Mouse (Mus musculus): ENCODE measurements at regions not wholly inside any gene's neighbourhood (a gene's known extent, or its start where the extent isn't known, plus 50 kb on each side); places are given as distances from the start of the nearest gene placed in this dataset.

DNA sequence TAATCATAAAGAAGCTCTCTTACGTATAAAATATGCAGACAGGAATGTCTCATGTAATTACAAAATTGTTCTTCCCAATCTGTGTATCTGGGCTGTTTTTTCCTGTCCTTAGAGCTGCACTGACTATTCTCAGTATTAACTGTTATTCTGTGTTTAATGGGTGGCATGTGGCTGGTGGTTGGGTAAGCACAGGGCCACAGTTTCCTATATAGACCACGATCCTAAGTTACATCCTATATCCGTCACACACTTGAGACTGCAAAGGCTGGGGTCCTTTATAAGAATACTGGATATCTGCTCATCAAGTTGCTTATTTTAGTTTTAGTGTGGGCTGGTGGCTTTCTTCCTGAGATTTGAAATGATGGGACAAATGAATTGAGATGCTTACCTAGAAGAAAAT, 159.0 kb downstream of the Sox4 start:
- DNase-seq (ENCODE audit: low spot score), result no peak

DNA sequence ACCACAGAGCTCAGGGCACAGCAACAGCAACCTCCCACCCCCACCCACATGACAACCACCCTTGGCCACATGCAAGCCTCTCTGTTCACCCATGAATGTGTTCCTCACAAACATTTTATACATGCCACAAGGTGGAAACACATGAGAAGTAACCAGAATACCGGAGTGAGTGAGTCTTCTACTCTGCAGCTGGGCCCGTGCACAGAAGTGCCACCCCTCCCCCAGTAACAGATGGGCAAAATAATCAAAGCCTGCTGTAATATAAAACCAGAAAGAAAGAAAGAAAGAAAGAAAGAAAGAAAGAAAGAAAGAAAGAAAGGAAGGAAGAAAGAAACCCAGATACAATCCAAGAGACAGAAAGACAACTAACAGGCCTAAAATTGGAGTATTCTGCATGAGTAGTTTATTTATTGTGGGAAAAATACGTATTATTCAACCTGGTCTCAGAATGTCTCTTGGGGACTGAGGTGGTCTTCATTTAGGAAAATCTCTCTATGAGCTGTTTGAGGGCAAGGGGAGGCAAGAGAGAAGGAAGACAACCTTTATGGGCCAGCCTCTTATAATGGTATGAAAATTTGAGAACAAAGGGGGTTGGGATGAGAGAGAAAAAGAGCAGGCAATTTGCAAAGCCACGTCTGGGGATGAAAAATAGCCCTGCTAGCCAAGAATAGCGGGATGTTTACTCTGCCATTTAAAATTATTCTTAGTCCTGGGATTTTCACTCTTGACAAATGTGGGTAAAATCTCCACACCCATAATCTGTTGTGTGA, 160.2 kb downstream of the Sox4 start:
- no peak for DNase-seq (ENCODE audit: low spot score)

DNA sequence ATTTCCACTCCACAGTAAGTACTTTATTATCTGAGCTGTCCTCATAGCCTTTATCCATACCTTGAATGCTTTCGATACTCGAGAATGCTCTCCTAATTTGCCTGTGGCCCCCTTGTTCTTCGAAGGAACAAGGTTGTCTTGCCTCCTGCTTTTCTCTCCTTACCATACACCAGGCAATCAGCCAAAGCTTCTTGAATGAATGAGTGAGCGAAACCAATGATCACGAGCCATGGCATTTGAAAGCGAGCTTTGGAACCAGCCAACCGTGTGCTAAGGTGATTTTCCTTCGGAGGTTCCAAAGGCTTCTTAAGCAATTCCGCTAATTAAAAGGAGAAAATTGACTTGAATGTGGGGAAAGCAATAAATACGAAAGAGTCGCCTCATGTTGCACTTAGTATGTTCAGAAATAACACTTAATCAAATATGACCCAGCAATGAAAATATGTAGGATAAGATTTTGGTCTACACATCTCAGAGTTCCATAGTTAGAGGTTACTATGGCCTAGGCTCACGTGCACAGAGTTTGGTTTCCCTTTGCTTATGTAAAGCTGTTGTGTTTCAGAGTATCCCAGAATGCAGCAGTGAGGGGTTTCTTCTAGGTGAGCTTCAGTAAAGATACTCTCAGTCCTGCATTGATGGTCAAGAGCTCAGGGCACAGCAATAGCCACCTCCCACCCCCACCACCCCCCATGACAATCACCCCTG, 160.9 kb downstream of the Sox4 start:
- DNase-seq (ENCODE audit: low spot score), result no peak

DNA sequence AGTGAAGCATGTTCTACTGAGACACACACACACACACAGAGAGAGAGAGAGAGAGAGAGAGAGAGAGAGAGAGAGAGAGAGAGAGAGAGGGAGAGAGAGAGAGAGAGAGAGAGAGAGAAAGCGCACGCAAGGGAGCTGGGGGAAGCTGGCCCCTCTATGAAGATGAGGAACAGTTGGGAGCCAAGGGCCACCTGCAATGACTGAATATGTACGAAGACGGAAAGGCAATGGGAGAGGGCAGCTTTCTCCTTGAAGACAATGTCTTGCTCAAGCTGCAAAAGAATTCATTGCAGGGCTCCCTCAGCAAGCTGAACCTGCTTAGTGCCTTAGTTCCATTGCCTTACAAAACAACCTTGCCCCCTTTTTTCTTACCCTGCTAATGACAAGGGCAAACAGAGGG, 163.1 kb downstream of the Sox4 start:
- no peak for DNase-seq (ENCODE audit: low spot score)

DNA sequence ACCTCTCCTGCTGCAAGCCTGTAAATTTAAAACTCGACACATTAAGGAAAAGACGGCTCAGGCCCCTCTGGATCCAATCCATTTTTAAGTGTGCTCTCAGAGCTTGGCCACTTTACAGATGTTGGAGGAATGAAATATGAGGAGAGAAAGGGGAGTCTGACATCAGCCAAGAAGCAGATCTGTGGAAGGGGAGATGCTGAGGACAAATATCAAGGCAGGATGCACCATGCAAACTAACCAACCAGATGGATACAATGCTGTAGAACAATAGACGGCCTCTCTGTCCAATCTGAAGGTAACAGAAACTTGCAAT, 166.2 kb downstream of the Sox4 start:
- no peak for DNase-seq (ENCODE audit: low spot score)

DNA sequence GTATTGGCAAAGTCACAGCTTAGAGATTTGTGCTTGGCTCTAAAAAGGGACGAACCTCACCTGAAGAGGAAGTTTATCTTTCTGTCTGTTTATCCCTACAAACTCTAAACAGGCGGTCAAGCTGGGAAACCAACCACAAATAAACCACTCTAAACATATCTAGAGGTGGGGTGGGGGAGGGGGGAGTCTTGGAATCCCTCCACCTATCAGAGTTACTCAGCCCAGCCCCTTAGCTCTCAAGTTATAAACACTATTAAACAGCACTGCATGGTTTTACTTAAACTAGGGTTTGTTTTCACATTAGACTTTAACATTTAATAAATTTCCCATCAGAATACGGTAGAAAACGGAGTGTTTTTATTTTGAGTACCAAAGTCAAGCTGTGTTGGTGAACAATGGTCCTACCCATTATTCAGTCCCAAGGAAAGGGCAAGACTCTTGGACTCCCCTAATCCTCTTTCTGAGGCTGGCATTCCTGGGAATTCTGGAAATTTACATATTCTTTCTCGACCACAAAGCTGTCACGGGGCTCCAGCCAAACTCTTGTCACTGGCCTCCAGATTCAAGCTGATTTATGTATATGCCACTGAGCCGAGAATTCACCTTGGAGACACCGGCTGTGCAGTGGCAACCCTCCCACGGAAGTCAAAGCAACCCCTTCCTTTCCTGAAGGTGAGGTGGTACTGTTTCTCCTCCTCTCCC, 166.7 kb downstream of the Sox4 start:
- DNase-seq (ENCODE audit: low spot score), result no peak

DNA sequence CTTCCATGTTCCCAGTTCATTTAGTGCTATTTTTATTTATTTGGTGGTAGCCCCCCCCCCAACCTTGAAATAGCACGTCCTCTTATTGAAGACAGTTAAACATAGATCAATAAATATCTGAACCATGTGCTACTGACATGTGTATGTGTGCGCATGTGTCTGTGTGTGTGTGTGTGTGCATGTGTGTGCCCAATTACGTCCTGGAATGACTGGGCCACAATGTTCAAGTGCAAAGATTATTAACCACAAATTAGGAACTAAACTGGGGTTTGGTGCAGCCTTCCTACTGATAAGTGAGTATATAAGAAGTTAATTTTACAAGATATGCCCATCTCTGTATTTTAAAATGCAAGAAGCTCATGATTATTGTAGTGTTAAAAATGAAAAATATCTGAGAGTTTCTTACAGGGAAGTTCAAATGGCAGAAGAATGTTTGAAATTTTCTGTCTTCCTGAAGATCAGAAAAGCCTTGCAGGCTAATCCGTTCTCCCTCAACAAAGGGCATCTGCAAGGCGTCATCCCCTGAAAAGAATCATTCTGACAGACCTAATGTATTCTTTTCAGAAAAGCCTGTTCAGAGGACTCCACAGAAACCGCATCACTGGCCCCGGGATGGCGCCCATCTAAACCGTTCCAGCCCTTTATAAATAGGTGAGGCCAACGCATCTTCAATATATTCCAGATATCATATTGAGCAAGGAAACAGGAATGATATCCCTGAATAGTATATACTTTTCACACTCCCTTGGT, 170.8 kb downstream of the Sox4 start:
- no peak for DNase-seq (ENCODE audit: low spot score)

DNA sequence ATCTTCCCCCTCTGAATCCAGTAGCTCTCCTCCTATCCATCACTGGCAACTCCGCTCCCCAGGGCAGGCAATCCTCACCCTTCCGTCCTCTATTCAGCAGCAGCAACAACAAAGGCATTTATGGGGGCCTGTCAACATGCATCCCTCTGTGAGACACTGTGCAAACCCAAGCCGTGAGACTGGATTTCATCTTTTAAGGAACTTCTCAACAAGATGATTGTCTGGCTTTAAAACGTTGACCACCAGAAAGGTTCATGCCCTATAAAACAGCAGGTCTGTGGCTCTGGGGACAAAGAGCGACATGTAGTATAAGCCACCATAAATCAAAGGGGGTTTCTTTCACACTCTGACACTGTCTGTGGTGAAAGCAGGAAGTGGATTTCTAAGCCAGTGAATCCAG, 171.4 kb downstream of the Sox4 start:
- no peak for DNase-seq (ENCODE audit: low spot score)

DNA sequence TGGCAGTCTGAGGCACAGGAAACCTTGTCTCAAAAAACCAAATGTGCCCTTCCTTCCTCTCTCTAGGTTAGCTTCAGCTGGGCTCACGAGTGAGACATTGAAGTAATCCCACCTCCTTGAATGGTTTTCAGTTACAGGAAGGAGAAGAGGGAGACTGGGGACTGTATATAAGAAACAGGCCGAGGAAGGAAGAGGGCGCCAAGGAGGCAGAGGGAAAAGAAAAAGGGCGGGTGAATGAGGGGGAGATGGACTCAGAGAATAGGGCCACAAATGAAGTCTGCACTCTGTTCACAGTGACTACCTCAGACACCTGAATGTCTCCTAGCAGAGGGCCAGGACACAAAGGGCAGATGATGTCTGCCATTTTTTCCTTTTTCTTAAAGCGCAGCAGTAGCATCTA, 171.9 kb downstream of the Sox4 start:
- no peak for DNase-seq (ENCODE audit: low spot score)

DNA sequence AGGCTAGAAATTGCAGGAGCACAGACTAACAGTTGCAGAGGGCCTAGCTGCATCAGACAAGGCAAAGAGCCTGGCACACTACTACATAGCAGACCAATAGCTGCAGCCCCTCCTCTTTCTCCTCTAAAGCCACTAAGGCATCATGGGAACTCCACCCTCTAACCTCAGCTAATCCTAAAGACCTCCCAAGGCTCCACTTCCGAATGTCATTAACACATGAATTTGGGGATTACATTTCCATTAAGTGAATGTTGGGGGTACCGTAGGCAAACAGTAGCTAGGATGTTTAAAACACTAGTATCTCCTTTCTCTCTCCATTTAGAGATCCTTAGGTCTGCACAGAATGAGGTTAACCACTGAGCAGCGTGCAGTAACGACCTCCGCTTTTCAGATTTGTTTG, 173.1 kb downstream of the Sox4 start:
- no peak for DNase-seq (ENCODE audit: low spot score)

DNA sequence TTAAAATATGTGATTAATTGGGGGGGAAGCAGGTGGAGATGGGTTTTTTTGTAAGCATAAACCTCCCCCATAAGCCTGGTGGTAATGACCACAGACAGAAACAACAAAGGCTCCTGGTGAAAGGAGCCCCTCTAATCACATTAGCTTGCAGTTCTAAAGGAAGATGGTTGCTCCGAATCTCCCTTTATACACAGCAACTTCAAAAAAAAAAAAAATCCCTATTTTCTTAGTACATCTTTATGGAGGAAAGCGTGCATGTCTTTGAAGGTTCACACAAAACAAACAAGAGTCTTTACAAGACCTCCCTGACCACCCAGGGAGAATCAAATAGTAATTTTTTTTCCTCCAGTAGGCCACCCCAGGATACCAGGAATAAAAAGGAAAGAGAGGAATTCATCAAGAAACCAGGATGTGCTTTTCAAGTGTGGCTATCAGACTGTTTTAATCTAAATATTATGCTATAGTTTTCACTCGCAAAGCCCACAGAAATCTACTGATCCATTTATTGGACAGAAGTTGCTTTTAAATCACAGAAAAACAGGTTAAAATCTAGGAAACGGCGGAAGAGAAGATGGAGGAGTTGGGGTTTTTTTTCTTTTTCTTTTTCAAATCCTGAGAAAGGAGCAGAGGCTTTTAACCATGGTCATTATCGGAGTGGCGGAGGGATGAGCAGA, 178.2 kb downstream of the Sox4 start:
- DNase-seq (ENCODE audit: low spot score), result no peak

DNA sequence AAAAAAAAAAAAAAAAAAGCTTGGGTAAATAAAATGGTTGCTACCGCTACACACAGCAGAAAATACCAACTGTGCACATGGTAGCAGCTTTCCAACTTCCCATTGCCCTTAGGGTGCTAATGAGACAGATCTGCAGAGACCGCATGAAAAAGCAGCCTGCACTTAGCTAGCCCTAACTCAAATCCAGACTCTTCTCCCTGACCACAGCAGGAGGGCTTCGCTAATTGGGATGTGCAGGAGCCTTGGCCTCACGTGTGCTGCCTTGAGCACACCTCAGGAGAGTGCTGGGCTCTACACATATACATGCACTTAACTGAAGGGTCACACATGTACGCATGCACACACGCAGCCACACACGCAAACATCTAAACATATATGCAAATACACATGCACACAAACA, 178.9 kb downstream of the Sox4 start:
- no peak for DNase-seq (ENCODE audit: low spot score)

DNA sequence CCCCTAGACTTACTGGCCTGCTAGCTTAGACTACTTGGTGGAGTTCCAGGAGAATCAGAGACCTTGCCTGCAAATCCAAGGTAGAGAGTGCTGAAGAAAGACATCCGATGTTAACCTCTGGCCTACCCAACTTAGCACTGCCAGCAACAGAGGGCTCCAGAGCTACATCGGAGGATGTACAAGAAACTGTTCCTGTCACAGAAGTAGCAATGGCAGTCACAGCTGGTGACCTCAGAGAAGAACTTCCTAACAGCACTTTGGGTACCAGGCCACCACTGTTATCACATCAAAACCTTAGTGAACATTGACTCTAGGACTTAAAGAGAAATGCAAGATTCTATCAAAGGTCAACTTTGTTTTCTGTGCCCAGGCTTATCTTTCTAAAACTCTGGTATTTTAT, 180.0 kb downstream of the Sox4 start:
- DNase-seq (ENCODE audit: low spot score), result no peak

DNA sequence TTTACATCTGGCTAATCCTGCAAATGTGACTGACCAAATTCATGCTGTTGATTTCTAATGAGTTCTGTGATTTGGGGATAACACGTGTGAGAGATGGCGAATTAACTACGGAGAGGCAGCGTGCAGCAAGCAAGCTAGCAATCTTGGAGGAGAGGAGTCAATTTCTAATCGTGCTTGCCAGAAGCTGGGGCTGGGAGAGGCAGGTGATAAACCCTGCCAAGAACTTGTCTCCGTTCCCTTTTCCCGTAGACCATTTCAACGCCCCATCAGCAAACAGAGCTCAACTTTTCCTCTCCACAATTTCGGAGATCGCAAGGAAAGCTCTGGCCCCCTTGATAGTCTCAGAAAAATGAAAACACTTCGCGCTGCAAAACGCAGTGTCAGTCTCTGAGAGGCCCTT, 183.0 kb downstream of the Sox4 start:
- no peak for DNase-seq (ENCODE audit: low spot score)

DNA sequence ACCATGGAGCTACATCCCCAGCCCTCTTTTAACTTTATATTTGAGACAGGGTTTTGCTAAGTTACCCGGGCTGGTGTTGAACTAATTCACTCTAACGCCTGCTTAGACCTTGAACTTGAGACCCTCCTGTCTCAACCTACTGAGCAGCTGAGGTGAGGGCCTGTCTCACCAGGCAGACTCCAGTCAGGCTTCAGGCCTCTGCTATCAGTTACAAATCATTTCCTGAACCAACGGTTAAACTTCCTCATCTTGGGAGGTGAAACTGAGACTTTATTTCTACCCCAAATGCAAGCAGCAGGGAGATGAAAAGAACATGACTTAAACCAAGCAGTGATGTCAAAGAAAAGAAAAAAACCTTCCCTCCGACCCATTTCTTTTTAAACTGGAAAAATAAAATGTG, 183.5 kb downstream of the Sox4 start:
- DNase-seq (ENCODE audit: low spot score), result no peak

DNA sequence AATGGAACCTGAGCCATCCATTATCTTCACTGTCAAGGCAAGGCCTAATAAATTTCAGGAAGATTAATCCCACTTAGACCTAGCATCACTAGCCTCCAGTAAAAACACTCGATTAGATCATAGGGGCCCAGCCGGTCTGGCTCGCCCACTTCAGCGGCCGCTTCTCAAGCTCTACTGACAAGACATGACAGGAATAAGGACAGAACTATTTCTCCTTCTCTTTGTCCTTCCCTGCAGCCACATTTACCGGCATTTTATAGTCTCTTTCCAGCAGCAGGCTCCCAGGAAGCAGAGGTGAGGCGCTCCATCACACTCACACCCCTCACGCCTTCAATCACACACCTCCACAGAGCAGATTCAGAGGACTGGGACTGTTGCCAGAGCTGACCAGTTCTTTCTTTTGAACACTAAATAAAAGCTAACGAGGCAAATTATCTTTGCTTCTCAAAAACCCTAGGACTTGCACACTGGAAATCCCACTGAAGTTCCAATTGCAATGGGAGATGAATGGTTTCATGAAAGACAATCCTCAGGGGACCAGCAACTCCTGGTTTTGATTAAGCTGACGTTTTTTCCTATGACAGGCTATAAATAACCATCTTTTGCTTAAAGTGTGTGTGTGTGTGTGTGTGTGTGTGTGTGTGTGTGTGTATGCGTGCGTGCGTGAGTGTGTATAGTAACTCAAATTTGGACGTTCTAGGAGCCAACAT, 184.6 kb downstream of the Sox4 start:
- no peak for DNase-seq (ENCODE audit: low spot score)

DNA sequence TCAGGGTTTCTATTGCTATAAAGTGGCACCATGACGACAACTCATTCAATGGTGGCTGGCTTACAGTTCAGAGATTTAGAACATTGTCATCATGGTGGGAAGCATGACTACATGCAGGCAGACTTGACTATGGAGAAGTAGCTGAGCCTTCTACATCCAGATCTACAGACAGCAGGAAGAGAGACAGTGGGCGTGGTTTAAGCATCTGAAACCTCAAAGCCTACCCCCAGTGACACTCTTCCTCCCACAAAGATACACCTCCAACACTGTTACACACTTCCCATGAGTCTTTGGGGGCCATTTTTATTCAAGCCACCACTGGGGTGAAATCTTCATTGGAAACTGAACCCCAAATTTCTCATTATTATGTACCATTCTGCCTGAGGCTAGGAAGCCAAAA, 191.0 kb downstream of the Sox4 start:
- no peak for DNase-seq (ENCODE audit: low spot score)

DNA sequence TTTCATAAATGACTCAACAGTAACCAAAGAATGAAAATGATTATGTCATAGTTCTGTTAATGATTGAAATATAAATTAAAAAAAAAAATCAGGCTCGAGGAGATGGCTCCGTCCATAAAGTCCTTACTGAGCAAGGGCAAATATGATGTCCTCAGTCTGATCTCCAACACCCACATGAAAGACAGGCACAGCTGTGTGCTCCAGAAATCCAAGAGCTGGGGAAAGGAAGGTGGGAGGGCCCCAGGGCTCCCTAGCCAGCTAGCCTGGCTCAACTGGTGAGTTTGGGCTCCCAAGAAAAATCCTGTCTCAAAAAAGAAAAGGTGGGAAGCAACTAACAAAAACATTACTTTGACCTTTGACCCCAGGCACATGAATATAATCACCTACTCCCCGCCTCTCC, 194.5 kb downstream of the Sox4 start:
- DNase-seq (ENCODE audit: low spot score), result no peak

DNA sequence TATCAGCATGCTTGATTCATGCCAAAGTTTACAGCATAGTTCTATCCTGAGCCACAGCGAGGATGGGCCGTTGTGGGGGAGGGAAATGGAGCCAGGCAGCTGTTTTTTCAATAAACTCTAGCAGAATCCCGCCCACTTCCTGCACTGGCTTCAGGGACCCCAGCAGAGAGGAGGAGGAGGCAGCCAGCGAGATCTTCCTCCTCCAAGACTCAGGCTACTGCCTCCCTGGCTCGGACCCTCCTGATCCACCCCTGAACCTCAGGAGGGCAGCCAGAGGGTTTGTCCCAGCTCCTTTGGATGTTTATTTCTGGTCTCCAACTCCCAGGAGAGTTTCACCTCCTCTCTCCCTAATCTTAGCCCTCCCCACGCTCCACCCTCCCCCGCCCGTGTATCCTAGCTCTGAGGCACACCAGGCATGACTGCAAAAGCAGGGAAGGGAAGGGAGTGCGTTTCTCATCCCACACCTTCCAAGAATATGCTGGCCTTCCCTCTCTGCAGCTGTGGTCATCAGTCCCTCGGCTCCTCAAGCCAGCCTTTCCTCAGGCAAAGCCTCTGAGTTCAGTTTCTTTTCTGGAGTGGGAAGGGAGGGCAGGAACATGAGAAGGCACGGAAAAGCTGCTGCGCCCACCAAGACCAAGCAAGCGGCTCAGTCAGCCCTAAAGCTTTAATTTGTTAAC, 195.5 kb downstream of the Sox4 start:
- peak; percentile 41 for DNase-seq (ENCODE audit: low spot score)

DNA sequence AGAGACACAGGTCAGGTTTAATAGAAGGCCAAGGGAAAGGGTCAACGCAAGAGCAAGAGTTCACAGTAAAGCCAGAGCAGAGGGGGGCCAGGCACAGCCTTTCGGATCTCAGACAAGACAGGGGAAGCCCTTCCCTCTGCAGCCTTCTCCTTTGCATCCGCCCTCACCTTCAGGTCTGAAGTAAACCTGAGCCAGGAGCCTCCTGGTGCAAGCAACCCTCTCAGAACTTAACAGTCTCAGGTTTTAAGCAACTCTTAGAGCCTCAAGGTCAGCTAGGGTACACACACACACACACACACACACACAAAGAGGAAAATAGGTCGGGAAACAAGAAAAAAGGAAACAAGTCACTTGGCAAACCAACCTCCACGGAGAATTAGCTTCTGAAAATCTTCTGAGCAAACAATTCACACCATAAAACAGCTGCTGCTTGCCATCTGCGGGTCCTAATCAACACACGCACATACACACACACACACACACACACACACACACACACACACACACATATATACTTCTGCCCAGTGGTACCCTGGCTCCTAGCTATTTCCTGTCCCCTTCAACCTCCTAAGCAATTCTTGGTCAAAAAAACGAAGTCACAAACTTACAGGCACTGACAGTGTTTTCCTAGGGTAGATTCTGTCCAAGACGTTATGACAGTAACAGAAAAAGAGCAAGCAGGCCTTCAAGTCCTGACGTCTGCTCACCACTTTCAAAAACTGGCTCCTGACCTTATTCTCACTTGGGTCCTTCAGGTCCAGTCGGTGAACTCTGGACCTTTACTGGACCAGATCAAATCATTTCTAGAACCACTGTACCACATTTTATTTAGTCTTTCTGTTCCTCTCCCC, 196.4 kb downstream of the Sox4 start:
- no peak for DNase-seq (ENCODE audit: low spot score)

All from left cerebral cortex, adult 11 months (tissue).